Mouse (Mus musculus): ENCODE results near the gene Kcnj3.

DNA sequence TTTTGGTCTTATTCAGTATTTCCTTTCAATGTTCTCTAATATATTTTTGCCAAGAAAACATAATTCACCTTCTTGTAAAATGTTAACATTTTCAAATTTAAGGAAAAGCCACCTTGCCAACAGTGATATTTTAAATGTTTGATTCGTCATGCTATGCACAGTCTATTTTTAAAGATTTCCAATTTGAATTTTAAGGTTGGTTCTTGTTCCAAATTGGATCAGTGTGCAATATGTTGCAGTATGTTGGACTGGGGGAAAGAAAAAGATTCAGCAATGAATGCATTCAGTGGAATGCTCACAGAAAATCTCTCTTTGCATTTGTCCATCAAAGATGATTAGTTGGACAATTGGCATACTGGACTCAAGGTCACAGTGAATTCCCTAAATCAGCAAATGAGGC, 99.7 kb downstream of the Kcnj3 start:
- no peak for TF ChIP-seq CTCF (IDR thresholded peaks at IDR 0.05; ENCODE audit: low read depth, low read length)
- no peak for TF ChIP-seq POLR2A (IDR thresholded peaks at IDR 0.05; ENCODE audit: extremely low read depth, insufficient read depth, low read length)
